In genomic region chr6:5188036-5188435, GRCm38 (mm10) we compare ENCODE assay signal across 33 mouse cellular contexts. TPM values are rescaled to one million over a fixed set of nuclear protein-coding genes. Genes with fewer than 3 reads are reported as not detected.
"Had no signal": no experiment of that assay in that cellular context is flagged by ENCODE, and none has a peak within 500 bp of the region (broad histone marks: within the 10 kb centered on the region; RNA-seq: fewer than 3 reads in every experiment).

No protein-coding gene starts in this region.

- ATAC-seq: forebrain, embryonic 13.5 days; forebrain, embryonic 14.5 days; forebrain, embryonic 15.5 days; forebrain, embryonic 16.5 days; forebrain, postnatal 0 days had no signal

- H3K36me3 ChIP-seq: embryonic facial prominence, embryonic 10.5 days; embryonic facial prominence, embryonic 12.5 days; embryonic facial prominence, embryonic 13.5 days; embryonic facial prominence, embryonic 15.5 days; forebrain, embryonic 10.5 days; forebrain, embryonic 12.5 days; forebrain, embryonic 15.5 days had no signal

- H3K27ac ChIP-seq: embryonic facial prominence, embryonic 10.5 days; embryonic facial prominence, embryonic 12.5 days; embryonic facial prominence, embryonic 13.5 days; embryonic facial prominence, embryonic 15.5 days; forebrain, embryonic 10.5 days; forebrain, embryonic 12.5 days; forebrain, embryonic 13.5 days; forebrain, embryonic 15.5 days; gastrocnemius, adult 2 months; heart, adult 2 months had no signal

- H3K4me1 ChIP-seq: forebrain, embryonic 10.5 days; forebrain, embryonic 12.5 days; forebrain, embryonic 13.5 days; forebrain, embryonic 15.5 days had no signal

- H3K27me3 ChIP-seq: embryonic facial prominence, embryonic 12.5 days; embryonic facial prominence, embryonic 13.5 days; embryonic facial prominence, embryonic 15.5 days; forebrain, embryonic 12.5 days; forebrain, embryonic 13.5 days; forebrain, embryonic 15.5 days had no signal

- H3K9ac ChIP-seq: embryonic facial prominence, embryonic 12.5 days; embryonic facial prominence, embryonic 13.5 days; embryonic facial prominence, embryonic 15.5 days; forebrain, embryonic 12.5 days; forebrain, embryonic 13.5 days; forebrain, embryonic 15.5 days; forebrain, postnatal 0 days had no signal

- H3K9me3 ChIP-seq: embryonic facial prominence, embryonic 10.5 days; embryonic facial prominence, embryonic 12.5 days; embryonic facial prominence, embryonic 13.5 days; embryonic facial prominence, embryonic 15.5 days; forebrain, embryonic 10.5 days; forebrain, embryonic 12.5 days; forebrain, embryonic 13.5 days; forebrain, embryonic 15.5 days had no signal

- DNase-seq: cerebellum, adult 2 months; cerebellum, adult 8-10 months; cerebellum, adult 9-10 months; cerebellum, adult 9-11 months; cerebellum, postnatal 10 days; cerebellum, postnatal 14 days; cerebellum, postnatal 25 days; cerebellum, postnatal 36 days; embryo, embryonic 11 days; forebrain, postnatal 0 days; gastrocnemius, adult 2 months; gastrocnemius, postnatal 10 days; gastrocnemius, postnatal 14 days; gastrocnemius, postnatal 25 days; gastrocnemius, postnatal 36 days; heart, adult 18-20 months; heart, adult 2 months had no signal

- H3K4me2 ChIP-seq: embryonic facial prominence, embryonic 12.5 days; embryonic facial prominence, embryonic 13.5 days; embryonic facial prominence, embryonic 15.5 days; forebrain, embryonic 12.5 days; forebrain, embryonic 13.5 days; forebrain, embryonic 15.5 days had no signal

- H3K4me3 ChIP-seq: embryonic facial prominence, embryonic 10.5 days; embryonic facial prominence, embryonic 12.5 days; embryonic facial prominence, embryonic 13.5 days; embryonic facial prominence, embryonic 15.5 days; erythroblast, embryonic 14.5 days; forebrain, embryonic 10.5 days; forebrain, embryonic 12.5 days; forebrain, embryonic 13.5 days; forebrain, embryonic 15.5 days; gastrocnemius, adult 2 months; heart, adult 2 months had no signal

RNA-seq across cellular contexts. Expression of gene Pon1, which starts 5.7 kb away (rescaled TPM):
- total RNA-seq: common myeloid progenitor, adult 5-6 weeks; gastrocnemius, postnatal 14 days; granulocyte monocyte progenitor cell, adult 5-6 weeks had no signal
- polyA plus RNA-seq: cerebellum, adult 2 months; cortical plate, adult 2 months; embryonic facial prominence, embryonic 10.5 days; embryonic facial prominence, embryonic 11.5 days; erythroblast, embryonic 14.5 days; forebrain, embryonic 13.5 days; frontal cortex, adult 2 months had no signal
